ENCODE assay signal across 11 mouse cellular contexts in the genomic region with DNA sequence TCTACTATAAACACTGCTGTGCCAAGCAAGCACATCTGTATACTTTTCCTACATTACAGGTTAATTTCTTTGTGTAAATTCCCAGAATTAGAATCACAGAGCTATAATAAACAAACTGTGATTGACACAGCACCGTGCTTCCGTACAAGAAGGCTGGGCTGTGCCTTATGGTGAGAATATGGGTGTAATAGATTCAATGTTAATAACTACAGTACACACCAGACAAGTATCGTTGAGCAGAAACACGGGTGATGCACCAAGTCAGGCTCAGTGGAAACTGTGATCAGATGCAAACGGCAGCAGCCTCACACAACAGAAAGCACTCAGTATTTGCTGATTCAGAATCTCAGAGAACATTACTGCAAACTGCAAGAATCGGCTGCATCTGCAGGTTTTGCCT.
DNase-seq lines count a peak whose midpoint lies in the region; ATAC-seq and TF ChIP-seq lines count a peak whose summit lies in the region.
"Had no signal": no experiment of that assay in that cellular context is flagged by ENCODE, and none has a peak within 500 bp of the region (broad histone marks: within the 10 kb centered on the region; RNA-seq: fewer than 3 reads in every experiment).

No protein-coding gene starts in this region.

- no peak for ATAC-seq in heart, postnatal 0 days (ENCODE audit: insufficient read depth, low read depth)
- ATAC-seq in heart, embryonic 11.5 days (replicated peaks; ENCODE audit: insufficient number of reproducible peaks, low FRiP score, low TSS enrichment), result no peak
- ATAC-seq in lung, embryonic 16.5 days (ENCODE audit: low read depth), result no peak
- no peak for ATAC-seq in intestine, embryonic 15.5 days
- ATAC-seq in stomach, postnatal 0 days (ENCODE audit: low FRiP score, low TSS enrichment), result 0 out of 2 replicates have a peak, but pooled peaks have one; percentile 30
- ATAC-seq: activated CD4-positive, CD25-positive, alpha-beta regulatory T cell, adult 4 months had no signal

- H3K4me2 ChIP-seq in heart, postnatal 0 days (ENCODE audit: low read depth, low read length), result no peak overlapping the region
- no peak overlapping the region for H3K4me2 ChIP-seq in heart, embryonic 11.5 days
- H3K4me2 ChIP-seq in lung, embryonic 16.5 days (ENCODE audit: low read depth, low read length), result no peak overlapping the region
- H3K4me2 ChIP-seq in intestine, embryonic 15.5 days (replicated peaks), result no peak overlapping the region
- H3K4me2 ChIP-seq in stomach, postnatal 0 days (replicated peaks; ENCODE audit: low read depth), result no peak overlapping the region
- H3K4me2 ChIP-seq: limb, embryonic 12.5 days had no signal

- no peak for TF ChIP-seq EP300 in heart, postnatal 0 days (IDR thresholded peaks at IDR 0.05; ENCODE audit: low read depth)
- no peak for TF ChIP-seq EP300 in stomach, postnatal 0 days (optimal IDR thresholded peaks at IDR 0.05)

- peaks cover 2% of the 10 kb centered on the region; the same call in 1 of the 2 replicates for H3K9me3 ChIP-seq in heart, postnatal 0 days (replicated peaks; ENCODE audit: control insufficient read depth, low read length)
- 0 out of 2 replicates have a peak, but pooled peaks cover 2% of the 10 kb centered on the region for H3K9me3 ChIP-seq in heart, embryonic 11.5 days (replicated peaks; ENCODE audit: control insufficient read depth, low read length)
- peaks cover 5% of the 10 kb centered on the region; the same call in 1 of the 2 replicates for H3K9me3 ChIP-seq in lung, embryonic 16.5 days (ENCODE audit: control insufficient read depth, low read length)
- no peaks in the 10 kb centered on the region for H3K9me3 ChIP-seq in intestine, embryonic 15.5 days
- H3K9me3 ChIP-seq in stomach, postnatal 0 days (ENCODE audit: control insufficient read depth, low read length), result no peaks in the 10 kb centered on the region

- H3K9ac ChIP-seq in heart, postnatal 0 days (replicated peaks; ENCODE audit: low read depth, low read length), result no peak overlapping the region
- no peak overlapping the region for H3K9ac ChIP-seq in heart, embryonic 11.5 days (ENCODE audit: low read depth, low read length)
- H3K9ac ChIP-seq in lung, embryonic 16.5 days (ENCODE audit: low read length), result no peak overlapping the region
- H3K9ac ChIP-seq in intestine, embryonic 15.5 days, result no peak overlapping the region
- no peak overlapping the region for H3K9ac ChIP-seq in stomach, postnatal 0 days (ENCODE audit: low read length)
- H3K9ac ChIP-seq: limb, embryonic 12.5 days had no signal

- H3K4me1 ChIP-seq in heart, postnatal 0 days (ENCODE audit: control insufficient read depth, insufficient read depth), result peaks cover 44% of the 10 kb centered on the region
- H3K4me1 ChIP-seq in heart, embryonic 11.5 days (ENCODE audit: control insufficient read depth, insufficient read depth, low read length), result peaks cover 12% of the 10 kb centered on the region
- H3K4me1 ChIP-seq in lung, embryonic 16.5 days (replicated peaks; ENCODE audit: control insufficient read depth, insufficient read depth, low read length), result peaks cover 16% of the 10 kb centered on the region
- 0 out of 2 replicates have a peak, but pooled peaks cover 10% of the 10 kb centered on the region for H3K4me1 ChIP-seq in intestine, embryonic 15.5 days (replicated peaks)
- peaks cover 3% of the 10 kb centered on the region for H3K4me1 ChIP-seq in stomach, postnatal 0 days (replicated peaks; ENCODE audit: control insufficient read depth, insufficient read depth)

- 67% methylated on average over 6 of the region's 6 CpGs for WGBS in heart, postnatal 0 days
- WGBS in heart, embryonic 11.5 days (ENCODE audit: insufficient replicate concordance), result 78% methylated on average over 6 of the region's 6 CpGs
- WGBS in lung, embryonic 16.5 days, result 47% methylated on average over 6 of the region's 6 CpGs
- whole genome bisulfite sequencing in intestine, embryonic 15.5 days, result 51% methylated on average over 6 of the region's 6 CpGs
- 22% methylated on average over 6 of the region's 6 CpGs for WGBS in stomach, postnatal 0 days

- no peak overlapping the region for H3K4me3 ChIP-seq in heart, postnatal 0 days (ENCODE audit: low read depth, low read length)
- no peak overlapping the region for H3K4me3 ChIP-seq in heart, embryonic 11.5 days (ENCODE audit: low read depth, low read length)
- no peak overlapping the region for H3K4me3 ChIP-seq in lung, embryonic 16.5 days (ENCODE audit: low read length)
- H3K4me3 ChIP-seq in intestine, embryonic 15.5 days (replicated peaks), result no peak overlapping the region
- H3K4me3 ChIP-seq in stomach, postnatal 0 days (ENCODE audit: low read depth, low read length), result no peak overlapping the region
- H3K4me3 ChIP-seq: limb, embryonic 12.5 days had no signal

- no peaks in the 10 kb centered on the region for H3K36me3 ChIP-seq in heart, postnatal 0 days (replicated peaks; ENCODE audit: control insufficient read depth, insufficient read depth, low read length)
- H3K36me3 ChIP-seq in heart, embryonic 11.5 days (ENCODE audit: control insufficient read depth, insufficient read depth, low read length), result no peaks in the 10 kb centered on the region
- no peaks in the 10 kb centered on the region for H3K36me3 ChIP-seq in lung, embryonic 16.5 days (ENCODE audit: control insufficient read depth, insufficient read depth, low read length)
- H3K36me3 ChIP-seq in intestine, embryonic 15.5 days, result no peaks in the 10 kb centered on the region
- H3K36me3 ChIP-seq in stomach, postnatal 0 days (ENCODE audit: control insufficient read depth, insufficient read depth, low read length), result no peaks in the 10 kb centered on the region
- H3K36me3 ChIP-seq: limb, embryonic 12.5 days had no signal

- H3K27ac ChIP-seq in heart, postnatal 0 days (ENCODE audit: low read depth), result peak overlapping the region; percentile 66
- H3K27ac ChIP-seq in heart, embryonic 11.5 days (ENCODE audit: low read depth, low read length), result no peak overlapping the region
- peak overlapping the region; percentile 82 for H3K27ac ChIP-seq in lung, embryonic 16.5 days (ENCODE audit: low read length)
- peak overlapping the region; percentile 59 for H3K27ac ChIP-seq in intestine, embryonic 15.5 days
- peak overlapping the region; percentile 63 for H3K27ac ChIP-seq in stomach, postnatal 0 days (replicated peaks)
- H3K27ac ChIP-seq: limb, embryonic 12.5 days had no signal

- no peak for TF ChIP-seq CTCF in heart, postnatal 0 days (IDR thresholded peaks at IDR 0.05; ENCODE audit: low read depth)
- TF ChIP-seq CTCF in stomach, postnatal 0 days (IDR thresholded peaks at IDR 0.05; ENCODE audit: low read depth), result no peak

- no peaks in the 10 kb centered on the region for H3K27me3 ChIP-seq in heart, postnatal 0 days (ENCODE audit: control insufficient read depth, insufficient read depth, low read length)
- H3K27me3 ChIP-seq in heart, embryonic 11.5 days (ENCODE audit: control insufficient read depth, insufficient read depth, low read length), result no peaks in the 10 kb centered on the region
- no peaks in the 10 kb centered on the region for H3K27me3 ChIP-seq in lung, embryonic 16.5 days (ENCODE audit: control insufficient read depth, insufficient read depth, low read depth, low read length)
- no peaks in the 10 kb centered on the region for H3K27me3 ChIP-seq in intestine, embryonic 15.5 days (replicated peaks)
- H3K27me3 ChIP-seq in stomach, postnatal 0 days (ENCODE audit: control insufficient read depth, insufficient read depth, low read length), result no peaks in the 10 kb centered on the region
- H3K27me3 ChIP-seq: CH12.LX; limb, embryonic 12.5 days had no signal

- DNase-seq in heart, postnatal 0 days (ENCODE audit: low spot score), result no peak
- DNase-seq in lung, adult 18-20 months, result no peak
- no peak for DNase-seq in stomach, postnatal 0 days (ENCODE audit: low spot score)
- DNase-seq in kidney, adult 8-10 months, result no peak
- DNase-seq: cerebellum, adult 18-20 months had no signal
